Mouse (Mus musculus): ENCODE measurements around the gene Incenp. TPM values are rescaled to one million over a fixed set of nuclear protein-coding genes. Genes with fewer than 3 reads are reported as not detected.
"Not testable (repeated sequence)": the region's sequence is repeated elsewhere in the genome, so short reads cannot be mapped to it uniquely, and the experiment has no call there.

Gene Incenp
- polyA plus RNA-seq, 1 experiment from 2014 or later, result 90.9 TPM

GRCm38 (mm10) chr19:9936579-9936978 is 37.2 kb upstream of the Incenp start:
- Histone ChIP-seq H3K4me2 (replicated peaks) (no peak overlapping the region), H3K4me1 (0 out of 2 replicates have a peak, but pooled peaks cover 5% of the 10 kb centered on the region), H3K27ac (replicated peaks) (no peak overlapping the region), H3K9me3 (replicated peaks) (no peaks in the 10 kb centered on the region), H3K4me3 (replicated peaks) (no peak overlapping the region), H3K36me3 (no peaks in the 10 kb centered on the region), H3K27me3 (no peaks in the 10 kb centered on the region), H3K9ac (no peak overlapping the region)
- WGBS, result 49% methylated on average over 5 of the region's 5 CpGs
- no peak for ATAC-seq (ENCODE audit: insufficient number of reproducible peaks, low FRiP score, low TSS enrichment, low read depth)

GRCm38 (mm10) chr19:9933908-9934307 is 34.6 kb upstream of the Incenp start:
- no peak overlapping the region for H3K4me3 ChIP-seq (replicated peaks)
- H3K36me3 ChIP-seq, result no peaks in the 10 kb centered on the region
- WGBS, result 45% methylated on average over 2 of the region's 2 CpGs
- no peak overlapping the region for H3K9ac ChIP-seq
- no peak overlapping the region for H3K4me2 ChIP-seq (replicated peaks)
- ATAC-seq (ENCODE audit: insufficient number of reproducible peaks, low FRiP score, low TSS enrichment, low read depth), result no peak
- H3K9me3 ChIP-seq (replicated peaks), result no peaks in the 10 kb centered on the region
- H3K27me3 ChIP-seq, result no peaks in the 10 kb centered on the region
- 0 out of 2 replicates have a peak, but pooled peaks cover 1% of the 10 kb centered on the region for H3K4me1 ChIP-seq
- no peak overlapping the region for H3K27ac ChIP-seq (replicated peaks)

DNA sequence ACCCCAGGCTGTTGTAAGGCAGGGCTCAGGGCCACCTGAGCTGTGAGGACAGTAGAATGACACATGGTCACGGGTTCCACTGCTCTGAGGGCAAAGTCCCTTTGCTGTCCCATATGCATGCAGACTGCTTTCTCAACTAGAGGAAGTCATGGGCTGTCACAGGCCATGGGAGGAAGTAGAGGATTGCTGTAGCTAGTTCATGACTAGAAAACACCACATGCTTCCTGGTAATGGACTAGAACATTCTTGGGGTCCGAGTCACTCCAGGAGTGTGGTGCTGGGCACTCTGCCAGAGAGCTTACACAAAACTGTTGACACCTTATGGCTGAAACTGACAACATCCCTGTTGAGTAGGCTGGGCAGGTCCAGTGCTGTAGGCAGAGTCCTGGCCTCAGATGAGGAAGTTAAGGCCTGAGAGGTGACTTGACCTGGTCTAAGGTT is 31.8 kb upstream of the Incenp start:
- not testable (repeated sequence) for H3K27me3 ChIP-seq; H3K4me1 ChIP-seq; H3K27ac ChIP-seq (replicated peaks); H3K36me3 ChIP-seq; ATAC-seq (ENCODE audit: insufficient number of reproducible peaks, low FRiP score, low TSS enrichment, low read depth); H3K4me3 ChIP-seq (replicated peaks); H3K9ac ChIP-seq; H3K4me2 ChIP-seq (replicated peaks); H3K9me3 ChIP-seq (replicated peaks)
- 64% methylated on average over 2 of the region's 2 CpGs for WGBS

DNA sequence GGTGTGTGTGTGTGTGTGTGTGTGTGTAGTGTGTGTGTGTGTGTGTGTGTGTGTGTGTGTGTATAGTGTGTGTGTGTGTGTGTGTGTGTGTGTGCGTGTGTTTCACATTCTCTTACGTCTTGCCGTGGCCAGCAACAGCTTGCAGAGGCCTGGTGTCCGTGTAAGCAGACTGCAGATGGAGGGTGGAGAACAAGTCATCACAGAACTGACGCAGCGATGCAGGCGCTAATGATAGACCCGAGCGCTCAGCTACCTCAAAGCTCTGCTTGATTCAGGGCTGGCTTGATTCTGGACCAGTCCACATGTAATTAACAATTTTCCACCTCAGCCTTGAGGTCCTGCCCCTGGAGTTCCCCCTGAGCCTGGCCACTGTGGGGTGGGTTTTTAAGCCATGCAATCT is 28.7 kb upstream of the Incenp start:
- Histone ChIP-seq H3K4me3 (replicated peaks) (no peak overlapping the region), H3K9me3 (replicated peaks) (no peaks in the 10 kb centered on the region), H3K36me3 (no peaks in the 10 kb centered on the region), H3K4me1 (no peaks in the 10 kb centered on the region; the same call in 1 of the 2 replicates), H3K4me2 (replicated peaks) (no peak overlapping the region), H3K9ac (no peak overlapping the region), H3K27ac (replicated peaks) (no peak overlapping the region), H3K27me3 (no peaks in the 10 kb centered on the region)
- ATAC-seq (ENCODE audit: insufficient number of reproducible peaks, low FRiP score, low TSS enrichment, low read depth), result peak; percentile 70; the same call in 1 of the 2 replicates
- WGBS, result 62% methylated on average over 9 of the region's 9 CpGs

GRCm38 (mm10) chr19:9924769-9925272 is 25.5 kb upstream of the Incenp start:
- 74% methylated on average over 8 of the region's 8 CpGs for WGBS
- H3K27me3 ChIP-seq, result no peaks in the 10 kb centered on the region
- H3K4me2 ChIP-seq (replicated peaks), result no peak overlapping the region
- no peaks in the 10 kb centered on the region for H3K9me3 ChIP-seq (replicated peaks)
- H3K36me3 ChIP-seq, result no peaks in the 10 kb centered on the region
- no peak overlapping the region for H3K4me3 ChIP-seq (replicated peaks)
- no peak overlapping the region for H3K27ac ChIP-seq (replicated peaks)
- peaks cover 14% of the 10 kb centered on the region for H3K4me1 ChIP-seq
- no peak for ATAC-seq (ENCODE audit: insufficient number of reproducible peaks, low FRiP score, low TSS enrichment, low read depth)
- H3K9ac ChIP-seq, result no peak overlapping the region

GRCm38 (mm10) chr19:9924034-9924768 is 24.9 kb upstream of the Incenp start:
- 43% methylated on average over 13 of the region's 13 CpGs for WGBS
- Histone ChIP-seq H3K27me3 (no peaks in the 10 kb centered on the region), H3K27ac (replicated peaks) (no peak overlapping the region), H3K36me3 (no peaks in the 10 kb centered on the region), H3K4me1 (peaks cover 14% of the 10 kb centered on the region), H3K9ac (no peak overlapping the region), H3K9me3 (replicated peaks) (no peaks in the 10 kb centered on the region), H3K4me3 (replicated peaks) (no peak overlapping the region), H3K4me2 (replicated peaks) (no peak overlapping the region)
- no peak for ATAC-seq (ENCODE audit: insufficient number of reproducible peaks, low FRiP score, low TSS enrichment, low read depth)

DNA sequence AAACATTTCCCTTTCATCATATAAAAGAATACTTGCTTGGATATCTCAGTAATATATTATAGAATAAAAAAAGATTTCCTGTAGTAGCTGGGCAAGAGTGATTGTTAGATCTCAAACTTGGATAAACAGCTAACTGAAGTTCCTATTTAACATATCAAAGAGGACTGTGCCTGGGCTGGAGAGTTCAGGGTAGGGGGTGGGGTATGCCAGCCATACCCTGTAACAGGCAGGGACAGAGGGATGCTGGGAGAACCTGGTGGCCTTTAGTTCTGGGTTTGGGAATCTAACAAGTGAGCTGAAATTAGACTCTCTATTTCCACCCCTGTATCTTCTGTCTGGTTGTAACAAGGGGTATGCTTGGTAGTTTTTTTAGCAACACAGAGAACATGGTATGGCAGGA is 23.7 kb upstream of the Incenp start:
- no peak overlapping the region for H3K4me3 ChIP-seq (replicated peaks)
- no peaks in the 10 kb centered on the region for H3K36me3 ChIP-seq
- H3K27me3 ChIP-seq, result no peaks in the 10 kb centered on the region
- peaks cover 14% of the 10 kb centered on the region for H3K4me1 ChIP-seq
- no peak overlapping the region for H3K9ac ChIP-seq
- no peak overlapping the region for H3K4me2 ChIP-seq (replicated peaks)
- no peaks in the 10 kb centered on the region for H3K9me3 ChIP-seq (replicated peaks)
- H3K27ac ChIP-seq (replicated peaks), result no peak overlapping the region
- ATAC-seq (ENCODE audit: insufficient number of reproducible peaks, low FRiP score, low TSS enrichment, low read depth), result no peak

- no peak overlapping the region for H3K4me2 ChIP-seq (replicated peaks)
- H3K9me3 ChIP-seq (replicated peaks), result no peaks in the 10 kb centered on the region
- no peaks in the 10 kb centered on the region for H3K36me3 ChIP-seq
- no peak overlapping the region for H3K4me3 ChIP-seq (replicated peaks)
- H3K27ac ChIP-seq (replicated peaks), result no peak overlapping the region
- 20% methylated on average over 2 of the region's 2 CpGs for WGBS
- H3K27me3 ChIP-seq, result no peaks in the 10 kb centered on the region
- H3K9ac ChIP-seq, result no peak overlapping the region
- H3K4me1 ChIP-seq, result peaks cover 14% of the 10 kb centered on the region
- ATAC-seq (ENCODE audit: insufficient number of reproducible peaks, low FRiP score, low TSS enrichment, low read depth), result no peak
Observed at GRCm38 (mm10) chr19:9922228-9922627, 22.9 kb upstream of the Incenp start.

- WGBS, result 35% methylated on average over 13 of the region's 13 CpGs
- Histone ChIP-seq H3K4me2 (replicated peaks) (no peak overlapping the region), H3K9ac (no peak overlapping the region), H3K27me3 (no peaks in the 10 kb centered on the region), H3K36me3 (no peaks in the 10 kb centered on the region), H3K9me3 (replicated peaks) (no peaks in the 10 kb centered on the region), H3K4me3 (replicated peaks) (no peak overlapping the region), H3K27ac (replicated peaks) (no peak overlapping the region), H3K4me1 (peaks cover 14% of the 10 kb centered on the region)
- 0 out of 2 replicates have a peak, but pooled peaks have one; percentile 31 for ATAC-seq (ENCODE audit: insufficient number of reproducible peaks, low FRiP score, low TSS enrichment, low read depth)
Observed at GRCm38 (mm10) chr19:9920835-9921784, 21.8 kb upstream of the Incenp start.

- no peak overlapping the region for H3K4me3 ChIP-seq (replicated peaks)
- no peak for ATAC-seq (ENCODE audit: insufficient number of reproducible peaks, low FRiP score, low TSS enrichment, low read depth)
- 45% methylated on average over 9 of the region's 9 CpGs for WGBS
- no peaks in the 10 kb centered on the region for H3K27me3 ChIP-seq
- H3K27ac ChIP-seq (replicated peaks), result no peak overlapping the region
- H3K4me2 ChIP-seq (replicated peaks), result no peak overlapping the region
- H3K9ac ChIP-seq, result no peak overlapping the region
- H3K36me3 ChIP-seq, result no peaks in the 10 kb centered on the region
- H3K9me3 ChIP-seq (replicated peaks), result no peaks in the 10 kb centered on the region
- H3K4me1 ChIP-seq, result peaks cover 14% of the 10 kb centered on the region
Observed at GRCm38 (mm10) chr19:9918176-9918861, 19.0 kb upstream of the Incenp start.

DNA sequence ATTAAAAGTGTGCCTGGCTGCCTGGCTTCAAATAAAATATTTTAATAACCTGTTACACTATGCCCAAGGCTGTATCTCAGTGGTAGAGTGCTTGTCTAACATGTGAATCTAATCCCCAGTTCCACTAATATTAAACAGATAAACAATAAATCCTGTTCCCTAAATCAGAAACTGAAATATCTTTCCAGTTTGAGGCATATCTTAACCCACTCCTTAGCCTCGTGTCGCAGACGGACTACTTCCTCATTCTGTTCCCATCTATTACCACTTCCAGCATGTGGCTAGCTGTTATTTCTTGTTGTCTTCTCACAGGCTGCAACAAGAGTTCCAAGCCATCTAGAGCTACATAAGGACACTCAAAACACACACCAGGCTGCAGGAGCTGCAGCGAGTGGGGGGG is 18.4 kb upstream of the Incenp start:
- WGBS, result 65% methylated on average over 3 of the region's 4 CpGs
- H3K27ac ChIP-seq (replicated peaks), result no peak overlapping the region
- no peaks in the 10 kb centered on the region for H3K9me3 ChIP-seq (replicated peaks)
- H3K27me3 ChIP-seq, result no peaks in the 10 kb centered on the region
- no peaks in the 10 kb centered on the region for H3K36me3 ChIP-seq
- peaks cover 14% of the 10 kb centered on the region for H3K4me1 ChIP-seq
- no peak overlapping the region for H3K4me2 ChIP-seq (replicated peaks)
- ATAC-seq (ENCODE audit: insufficient number of reproducible peaks, low FRiP score, low TSS enrichment, low read depth), result no peak
- no peak overlapping the region for H3K9ac ChIP-seq
- no peak overlapping the region for H3K4me3 ChIP-seq (replicated peaks)
